Mouse (Mus musculus) thymus, adult 2 months (tissue): ENCODE measurements around the gene Gnas. TPM values are rescaled to one million over a fixed set of nuclear protein-coding genes. Genes with fewer than 3 reads are reported as not detected.
"Not testable (repeated sequence)": the region's sequence is repeated elsewhere in the genome, so short reads cannot be mapped to it uniquely, and the experiment has no call there.

ENCODE experiments used
- DNase-seq: peaks from one replicate; pipeline ENCODE4 v3.0.0; 2021
- H3K27ac ChIP-seq: fragments of 200-500 bp; 2 replicates; pipeline ENCODE4 v1.5.1; 2012; ENCODE audit warnings: low read length, control low read depth; ENCODE audit not compliant: control insufficient read depth, insufficient read depth
- H3K27me3 ChIP-seq: fragments of 200-500 bp; 2 replicates; pipeline ENCODE4 v1.6.1; 2012; ENCODE audit warnings: mild to moderate bottlenecking, low read length, moderate library complexity, mixed read lengths; ENCODE audit not compliant: control insufficient read depth, insufficient read depth
- H3K36me3 ChIP-seq: fragments of 200-500 bp; 2 replicates; pipeline ENCODE4 v1.6.1; 2012; ENCODE audit warnings: mild to moderate bottlenecking, low read length, moderate library complexity; ENCODE audit not compliant: control insufficient read depth, insufficient read depth
- H3K4me1 ChIP-seq: fragments of 200-500 bp; replicated peaks from 2 replicates; pipeline ENCODE4 v1.6.1; 2012; ENCODE audit warnings: low read length; ENCODE audit not compliant: control insufficient read depth, insufficient read depth
- H3K4me3 ChIP-seq: fragments of 200-500 bp; 2 replicates; pipeline ENCODE4 v1.5.1; 2012; ENCODE audit warnings: mild to moderate bottlenecking, low read length, control low read depth, moderate library complexity; ENCODE audit not compliant: control insufficient read depth, insufficient read depth
- CTCF ChIP-seq: fragments of 200-500 bp; IDR thresholded peaks from 2 replicates; pipeline ENCODE4 v1.5.1; 2012; ENCODE audit warnings: mild to moderate bottlenecking, control low read depth, low read length, moderate library complexity, borderline replicate concordance; ENCODE audit not compliant: control insufficient read depth, poor library complexity, insufficient read depth; ENCODE audit errors: extremely low read depth
- POLR2A ChIP-seq: fragments of 200-500 bp; IDR thresholded peaks from 2 replicates; pipeline ENCODE4 v1.6.1; 2012; ENCODE audit warnings: mild to moderate bottlenecking, low read length, control low read depth, moderate library complexity; ENCODE audit not compliant: control insufficient read depth, poor library complexity, insufficient read depth; ENCODE audit errors: extremely low read depth
- WGBS: fragments of 180-500 bp; shearing (Covaris S2); methylation state at CpG from one replicate; pipeline ENCODE4 v1.1.7; 2018; 5-methylcytosine and 5-hydroxymethylcytosine counted together
- polyA plus RNA-seq: library from polyadenylated mRNA; depleted of rRNA; stranded (reverse); fragments of >200 nt; gene quantifications from 2 replicates; pipeline ENCODE4 v1.2.3, GENCODE M21; 2012

The Gnas gene
- polyA plus RNA-seq, 1 experiment, result 681 TPM

- Histone ChIP-seq H3K4me3 (no peak overlapping the region), H3K27ac (no peak overlapping the region), H3K36me3 (no peaks in the 10 kb centered on the region), H3K4me1 (no peaks in the 10 kb centered on the region), H3K27me3 (no peaks in the 10 kb centered on the region)
- TF ChIP-seq CTCF (no peak), POLR2A (no peak)
- DNase-seq, result no peak
- WGBS, result 85% methylated on average over 5 of the region's 5 CpGs
Measured at GRCm38 (mm10) chr2:174305646-174306045, 21.5 kb downstream of the Gnas start.

- H3K4me1 ChIP-seq, result 0 out of 2 replicates have a peak, but pooled peaks cover 2% of the 10 kb centered on the region
- H3K4me3 ChIP-seq, result no peak overlapping the region
- no peaks in the 10 kb centered on the region for H3K27me3 ChIP-seq
- TF ChIP-seq CTCF (no peak), POLR2A (no peak)
- DNase-seq, result no peak
- WGBS, result 86% methylated on average over 3 of the region's 3 CpGs
- no peak overlapping the region for H3K27ac ChIP-seq
- no peaks in the 10 kb centered on the region for H3K36me3 ChIP-seq
Measured at GRCm38 (mm10) chr2:174307903-174308302, 23.8 kb downstream of the Gnas start.

GRCm38 (mm10) chr2:174310913-174311514 lies 26.9 kb downstream of the Gnas start:
- Histone ChIP-seq H3K27ac (no peak overlapping the region), H3K4me3 (no peak overlapping the region), H3K4me1 (0 out of 2 replicates have a peak, but pooled peaks cover 2% of the 10 kb centered on the region), H3K27me3 (no peaks in the 10 kb centered on the region), H3K36me3 (no peaks in the 10 kb centered on the region)
- TF ChIP-seq POLR2A (no peak), CTCF (peak; percentile 28; the same call in 1 of the 2 replicates)
- peak; percentile 58 for DNase-seq
- 21% methylated on average over 7 of the region's 7 CpGs for WGBS

DNA sequence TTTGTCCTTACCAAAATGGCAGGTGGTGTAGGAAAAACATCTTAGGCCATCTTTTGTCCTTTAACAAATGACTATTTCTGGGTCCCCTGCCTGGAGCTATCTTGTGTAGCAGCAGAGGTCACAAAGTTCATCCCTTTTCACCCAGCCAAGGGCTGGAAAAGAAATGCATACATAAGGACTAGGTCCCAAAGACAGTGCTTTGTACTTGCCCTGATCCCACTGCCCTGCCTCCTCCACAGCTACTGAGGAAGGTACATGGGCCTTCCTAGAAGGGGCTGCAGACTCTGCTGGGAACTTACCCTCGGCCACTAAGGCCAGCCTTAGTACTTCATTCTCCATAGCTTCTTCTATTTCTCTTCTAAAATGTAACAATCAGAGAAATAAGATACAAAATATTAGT lies 27.5 kb downstream of the Gnas start:
- H3K4me3 ChIP-seq, result no peak overlapping the region
- H3K36me3 ChIP-seq, result no peaks in the 10 kb centered on the region
- DNase-seq, result no peak
- no peak overlapping the region for H3K27ac ChIP-seq
- H3K27me3 ChIP-seq, result no peaks in the 10 kb centered on the region
- H3K4me1 ChIP-seq, result 0 out of 2 replicates have a peak, but pooled peaks cover 2% of the 10 kb centered on the region
- WGBS, result 100% methylated on average over 1 of the region's 1 CpGs
- no peak for TF ChIP-seq POLR2A
- no peak for TF ChIP-seq CTCF

DNA sequence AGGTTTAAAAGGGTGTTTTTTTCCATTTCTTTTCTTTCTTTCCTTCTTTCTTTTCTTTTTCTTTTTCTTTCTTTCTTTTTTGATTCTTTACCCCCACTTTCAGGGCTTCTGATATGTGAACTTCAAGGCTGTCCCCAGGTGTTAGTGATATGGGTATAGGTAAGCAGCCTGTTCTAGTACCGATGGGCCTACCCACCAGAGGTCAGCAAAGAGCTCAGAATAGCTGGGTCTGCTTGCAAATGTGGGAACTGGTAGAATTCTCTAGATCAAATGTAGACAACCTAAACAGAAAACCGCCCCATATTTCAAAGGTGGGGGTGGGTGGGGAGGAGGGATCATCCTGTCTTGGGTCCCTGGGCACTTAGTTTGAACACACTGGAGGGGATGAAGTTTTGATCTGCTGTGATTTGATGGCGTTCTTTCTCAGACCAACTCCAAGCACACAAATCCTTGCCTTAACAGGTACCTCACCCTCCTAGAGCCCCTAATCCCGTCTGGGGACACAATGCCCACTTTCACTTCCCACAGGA lies 28.1 kb downstream of the Gnas start:
- Histone ChIP-seq H3K27me3 (no peaks in the 10 kb centered on the region), H3K27ac (no peak overlapping the region), H3K4me1 (0 out of 2 replicates have a peak, but pooled peaks cover 2% of the 10 kb centered on the region), H3K4me3 (no peak overlapping the region), H3K36me3 (no peaks in the 10 kb centered on the region)
- TF ChIP-seq POLR2A, result no peak
- WGBS, result 27% methylated on average over 4 of the region's 4 CpGs
- peak; percentile 81 for DNase-seq

DNA sequence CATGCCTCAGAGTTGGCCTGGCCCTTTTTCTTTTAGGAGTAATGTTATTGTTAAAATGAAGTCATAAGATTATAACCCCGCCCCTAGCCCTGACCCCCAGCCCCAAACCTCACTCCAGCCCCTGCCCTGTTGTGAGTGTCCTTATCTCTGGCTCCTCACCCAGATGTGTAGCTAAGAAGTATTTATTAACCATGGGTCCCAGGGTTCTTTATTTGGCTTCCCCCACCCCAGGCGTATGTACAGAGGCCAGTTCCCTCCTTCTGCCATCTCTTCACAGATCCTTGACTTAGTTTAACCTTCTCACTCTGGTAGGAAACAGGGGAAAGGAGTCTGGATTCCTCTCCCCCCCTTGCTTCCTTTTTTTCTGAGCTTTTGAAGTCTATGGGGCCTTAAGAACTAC lies 28.5 kb downstream of the Gnas start:
- WGBS, result 92% methylated on average over 2 of the region's 2 CpGs
- no peak overlapping the region for H3K4me3 ChIP-seq
- no peak for DNase-seq
- 0 out of 2 replicates have a peak, but pooled peaks cover 2% of the 10 kb centered on the region for H3K4me1 ChIP-seq
- TF ChIP-seq CTCF, result no peak
- TF ChIP-seq POLR2A, result no peak
- no peaks in the 10 kb centered on the region for H3K27me3 ChIP-seq
- H3K36me3 ChIP-seq, result no peaks in the 10 kb centered on the region
- no peak overlapping the region for H3K27ac ChIP-seq

DNA sequence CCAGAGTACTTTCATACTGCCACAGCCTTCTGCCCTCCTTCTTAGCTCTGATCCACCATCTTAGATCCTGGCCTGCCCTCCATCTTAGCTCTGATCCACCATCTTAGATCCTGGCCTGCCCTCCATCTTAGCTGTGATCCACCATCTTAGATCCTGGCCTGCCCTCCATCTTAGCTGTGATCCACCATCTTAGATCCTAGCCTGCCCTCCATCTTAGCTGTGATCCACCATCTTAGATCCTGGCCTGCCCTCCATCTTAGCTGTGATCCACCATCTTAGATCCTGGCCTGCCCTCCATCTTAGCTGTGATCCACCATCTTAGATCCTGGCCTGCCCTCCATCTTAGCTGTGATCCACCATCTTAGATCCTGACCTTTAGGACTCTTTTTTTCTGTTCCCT lies 31.3 kb downstream of the Gnas start:
- H3K4me1 ChIP-seq, DNase-seq: not testable (repeated sequence)

More for the DNA sequence above, 31.3 kb downstream of the Gnas start:
- H3K36me3 ChIP-seq, H3K4me3 ChIP-seq, H3K27ac ChIP-seq, H3K27me3 ChIP-seq: not testable (repeated sequence)
